Mouse (Mus musculus) midbrain, embryonic 12.5 days (tissue): ENCODE measurements around the gene 1500015O10Rik. TPM values are rescaled to one million over a fixed set of nuclear protein-coding genes. Genes with fewer than 3 reads are reported as not detected.

Source experiments
- ATAC-seq: fragments of 200-750 bp; cut with Nextera tagmentation; 2 replicates; pipeline ENCODE4 v1.8.0; 2017; ENCODE audit warnings: low read depth, moderate TSS enrichment, moderate library complexity; ENCODE audit not compliant: low FRiP score
- H3K27ac ChIP-seq: fragments of 300-500 bp; sonication (generic); replicated peaks from 2 replicates; pipeline ENCODE4 v1.5.1; 2016; ENCODE audit warnings: mild to moderate bottlenecking
- H3K27me3 ChIP-seq: fragments of 300-500 bp; sonication (generic); 2 replicates; pipeline ENCODE4 v1.6.1; 2016; ENCODE audit warnings: mild to moderate bottlenecking
- H3K36me3 ChIP-seq: fragments of 300-500 bp; sonication (generic); 2 replicates; pipeline ENCODE4 v1.6.1; 2016
- H3K4me1 ChIP-seq: fragments of 300-500 bp; sonication (generic); 2 replicates; pipeline ENCODE4 v1.6.1; 2016
- H3K4me2 ChIP-seq: fragments of 300-500 bp; sonication (generic); replicated peaks from 2 replicates; pipeline ENCODE4 v1.6.1; 2016; ENCODE audit warnings: mild to moderate bottlenecking, moderate library complexity
- H3K4me3 ChIP-seq: fragments of 300-500 bp; sonication (generic); 2 replicates; pipeline ENCODE4 v1.5.1; 2016; ENCODE audit warnings: mild to moderate bottlenecking
- H3K9ac ChIP-seq: fragments of 300-500 bp; sonication (generic); replicated peaks from 2 replicates; pipeline ENCODE4 v1.6.1; 2016; ENCODE audit warnings: mild to moderate bottlenecking, moderate library complexity
- H3K9me3 ChIP-seq: fragments of 300-500 bp; sonication (generic); 2 replicates; pipeline ENCODE4 v1.6.1; 2016; ENCODE audit warnings: mild to moderate bottlenecking
- WGBS: fragments of 180-500 bp; shearing (Covaris S2); methylation state at CpG from one replicate; pipeline ENCODE4 v1.1.7; 2016; 5-methylcytosine and 5-hydroxymethylcytosine counted together
- polyA plus RNA-seq: library from polyadenylated mRNA; unstranded; fragments of >200 nt; fragmentation: Nextera tagmentation; extraction: Ambion mirVana; gene quantifications from 2 replicates; pipeline ENCODE4 v1.2.1, GENCODE M21; 2016

1500015O10Rik gene
- polyA plus RNA-seq = 3.1 and 5.1 TPM in 2 replicates

- no peak for ATAC-seq
- Histone ChIP-seq H3K27me3 (no peaks in the 10 kb centered on the region), H3K36me3 (no peaks in the 10 kb centered on the region), H3K4me3 (no peak within 1 kb of the TSS), H3K9ac (no peak within 1 kb of the TSS), H3K9me3 (no peaks in the 10 kb centered on the region), H3K27ac (no peak within 1 kb of the TSS), H3K4me1 (no peaks in the 10 kb centered on the region), H3K4me2 (no peak within 1 kb of the TSS)
- 58% methylated on average over 16 of the region's 16 CpGs for WGBS
These were observed at the start of gene 1500015O10Rik for GRCm38 (mm10) chr1:43730491-43730924. Gene 1500015O10Rik (plus strand): TSS chr1:43730602.

GRCm38 (mm10) chr1:43689983-43690382 is 40.4 kb upstream of the 1500015O10Rik start:
- H3K4me1 ChIP-seq = peaks cover 4% of the 10 kb centered on the region; the same call in 1 of the 2 replicates
- 85% methylated on average over 13 of the region's 13 CpGs for WGBS
- no peak overlapping the region for H3K4me3 ChIP-seq
- H3K27ac ChIP-seq = no peak overlapping the region
- no peak overlapping the region for H3K9ac ChIP-seq
- no peak for ATAC-seq
- no peak overlapping the region for H3K4me2 ChIP-seq
- no peaks in the 10 kb centered on the region for H3K36me3 ChIP-seq
- peaks cover 6% of the 10 kb centered on the region for H3K9me3 ChIP-seq
- H3K27me3 ChIP-seq = no peaks in the 10 kb centered on the region

- H3K9me3 ChIP-seq = peaks cover 6% of the 10 kb centered on the region
- H3K4me2 ChIP-seq = no peak overlapping the region
- H3K36me3 ChIP-seq = no peaks in the 10 kb centered on the region
- no peak for ATAC-seq
- H3K27me3 ChIP-seq = no peaks in the 10 kb centered on the region
- 91% methylated on average over 15 of the region's 15 CpGs for WGBS
- H3K9ac ChIP-seq = no peak overlapping the region
- no peak overlapping the region for H3K27ac ChIP-seq
- peaks cover 4% of the 10 kb centered on the region; the same call in 1 of the 2 replicates for H3K4me1 ChIP-seq
- H3K4me3 ChIP-seq = no peak overlapping the region
These were observed 39.9 kb upstream of the 1500015O10Rik start for GRCm38 (mm10) chr1:43690507-43690906.

- Histone ChIP-seq H3K9me3 (no peaks in the 10 kb centered on the region), H3K9ac (no peak overlapping the region), H3K4me3 (no peak overlapping the region), H3K4me2 (no peak overlapping the region), H3K27ac (no peak overlapping the region), H3K36me3 (no peaks in the 10 kb centered on the region), H3K4me1 (peaks cover 13% of the 10 kb centered on the region), H3K27me3 (no peaks in the 10 kb centered on the region)
- WGBS = 81% methylated on average over 3 of the region's 3 CpGs
- no peak for ATAC-seq
These were observed 36.3 kb upstream of the 1500015O10Rik start for GRCm38 (mm10) chr1:43694076-43694475.

GRCm38 (mm10) chr1:43694851-43695545 is 35.4 kb upstream of the 1500015O10Rik start:
- H3K27me3 ChIP-seq = no peaks in the 10 kb centered on the region
- no peak overlapping the region for H3K4me2 ChIP-seq
- no peaks in the 10 kb centered on the region for H3K9me3 ChIP-seq
- H3K4me3 ChIP-seq = no peak overlapping the region
- H3K36me3 ChIP-seq = no peaks in the 10 kb centered on the region
- H3K27ac ChIP-seq = peak overlapping the region; percentile 27
- no peak overlapping the region for H3K9ac ChIP-seq
- 56% methylated on average over 6 of the region's 6 CpGs for WGBS
- H3K4me1 ChIP-seq = peaks cover 13% of the 10 kb centered on the region
- ATAC-seq = peak; percentile 59

GRCm38 (mm10) chr1:43698577-43699000 is 31.8 kb upstream of the 1500015O10Rik start:
- H3K27ac ChIP-seq = peak overlapping the region; percentile 52
- H3K4me2 ChIP-seq = no peak overlapping the region
- H3K36me3 ChIP-seq = no peaks in the 10 kb centered on the region
- no peak overlapping the region for H3K4me3 ChIP-seq
- 10% methylated on average over 4 of the region's 4 CpGs for WGBS
- peaks cover 13% of the 10 kb centered on the region for H3K4me1 ChIP-seq
- no peaks in the 10 kb centered on the region for H3K9me3 ChIP-seq
- no peaks in the 10 kb centered on the region for H3K27me3 ChIP-seq
- 0 out of 2 replicates have a peak overlapping the region, but pooled peaks have one; percentile 15 for H3K9ac ChIP-seq
- peak; percentile 86 for ATAC-seq

- Histone ChIP-seq H3K9ac (no peak overlapping the region), H3K4me1 (no peaks in the 10 kb centered on the region), H3K27me3 (no peaks in the 10 kb centered on the region), H3K9me3 (no peaks in the 10 kb centered on the region), H3K4me3 (no peak overlapping the region), H3K4me2 (no peak overlapping the region), H3K36me3 (no peaks in the 10 kb centered on the region), H3K27ac (no peak overlapping the region)
- 97% methylated on average over 2 of the region's 2 CpGs for WGBS
- no peak for ATAC-seq
These were observed 15.6 kb upstream of the 1500015O10Rik start for GRCm38 (mm10) chr1:43714841-43715240.

- Histone ChIP-seq H3K27me3 (no peaks in the 10 kb centered on the region), H3K36me3 (no peaks in the 10 kb centered on the region), H3K9me3 (no peaks in the 10 kb centered on the region), H3K4me2 (no peak overlapping the region), H3K4me3 (no peak overlapping the region), H3K4me1 (no peaks in the 10 kb centered on the region), H3K27ac (no peak overlapping the region), H3K9ac (no peak overlapping the region)
- no peak for ATAC-seq
- 74% methylated on average over 7 of the region's 7 CpGs for WGBS
These were observed 12.4 kb upstream of the 1500015O10Rik start for GRCm38 (mm10) chr1:43717967-43718366.

- 87% methylated on average over 2 of the region's 2 CpGs for WGBS
- Histone ChIP-seq H3K27ac (no peak overlapping the region), H3K27me3 (no peaks in the 10 kb centered on the region), H3K4me3 (no peak overlapping the region), H3K4me2 (no peak overlapping the region), H3K9me3 (no peaks in the 10 kb centered on the region), H3K9ac (no peak overlapping the region), H3K4me1 (no peaks in the 10 kb centered on the region), H3K36me3 (no peaks in the 10 kb centered on the region)
- no peak for ATAC-seq
These were observed 11.6 kb upstream of the 1500015O10Rik start for GRCm38 (mm10) chr1:43718793-43719192.

GRCm38 (mm10) chr1:43722459-43722858 is 7.9 kb upstream of the 1500015O10Rik start:
- ATAC-seq = no peak
- Histone ChIP-seq H3K9ac (no peak overlapping the region), H3K4me1 (no peaks in the 10 kb centered on the region), H3K4me2 (no peak overlapping the region), H3K9me3 (no peaks in the 10 kb centered on the region), H3K4me3 (no peak overlapping the region), H3K27me3 (no peaks in the 10 kb centered on the region), H3K27ac (no peak overlapping the region), H3K36me3 (no peaks in the 10 kb centered on the region)
- 58% methylated on average over 1 of the region's 1 CpGs for WGBS

- Histone ChIP-seq H3K9me3 (no peaks in the 10 kb centered on the region), H3K27ac (no peak overlapping the region), H3K36me3 (no peaks in the 10 kb centered on the region), H3K4me1 (no peaks in the 10 kb centered on the region), H3K27me3 (no peaks in the 10 kb centered on the region), H3K4me3 (no peak overlapping the region), H3K4me2 (no peak overlapping the region), H3K9ac (no peak overlapping the region)
- whole genome bisulfite sequencing = 82% methylated on average over 4 of the region's 4 CpGs
- ATAC-seq = no peak
These were observed 1.7 kb downstream of the 1500015O10Rik start for GRCm38 (mm10) chr1:43732100-43732499.

- H3K4me2 ChIP-seq = no peak overlapping the region
- no peak for ATAC-seq
These were observed 2.3 kb downstream of the 1500015O10Rik start for GRCm38 (mm10) chr1:43732657-43733056.

More at GRCm38 (mm10) chr1:43732657-43733056, 2.3 kb downstream of the 1500015O10Rik start:
- Histone ChIP-seq H3K9me3 (no peaks in the 10 kb centered on the region), H3K4me1 (no peaks in the 10 kb centered on the region), H3K4me3 (no peak overlapping the region), H3K27ac (no peak overlapping the region), H3K9ac (no peak overlapping the region), H3K36me3 (no peaks in the 10 kb centered on the region), H3K27me3 (no peaks in the 10 kb centered on the region)
- 84% methylated on average over 1 of the region's 1 CpGs for WGBS
